Mouse (Mus musculus) midbrain, embryonic 11.5 days (tissue): ENCODE measurements around the gene Coro1a. TPM values are rescaled to one million over a fixed set of nuclear protein-coding genes. Genes with fewer than 3 reads are reported as not detected.
"Not testable (repeated sequence)": the region's sequence is repeated elsewhere in the genome, so short reads cannot be mapped to it uniquely, and the experiment has no call there.

Experiments
- ATAC-seq: fragments of 200-750 bp; cut with Nextera tagmentation; 2 replicates; pipeline ENCODE4 v1.8.0; 2017; ENCODE audit warnings: moderate TSS enrichment, moderate library complexity; ENCODE audit not compliant: low FRiP score
- DNase-seq: peaks from one replicate; pipeline ENCODE4 v3.0.0; 2015; ENCODE audit warnings: low spot score; ENCODE audit errors: missing footprints
- H3K27ac ChIP-seq: fragments of 300-500 bp; sonication (generic); 2 replicates; pipeline ENCODE4 v1.5.1; 2014; ENCODE audit warnings: low read depth, low read length
- H3K27me3 ChIP-seq: fragments of 300-500 bp; sonication (generic); 2 replicates; pipeline ENCODE4 v1.6.1; 2014; ENCODE audit warnings: mild to moderate bottlenecking, low read length, moderate library complexity, mixed read lengths; ENCODE audit not compliant: control insufficient read depth, insufficient read depth
- H3K36me3 ChIP-seq: fragments of 300-500 bp; sonication (generic); 2 replicates; pipeline ENCODE4 v1.6.1; 2014; ENCODE audit warnings: mild to moderate bottlenecking, low read length, moderate library complexity, mixed read lengths; ENCODE audit not compliant: control insufficient read depth, insufficient read depth
- H3K4me1 ChIP-seq: fragments of 300-500 bp; sonication (generic); 2 replicates; pipeline ENCODE4 v1.6.1; 2014; ENCODE audit warnings: low read length; ENCODE audit not compliant: control insufficient read depth, insufficient read depth
- H3K4me2 ChIP-seq: fragments of 300-500 bp; sonication (generic); 2 replicates; pipeline ENCODE4 v1.6.1; 2014; ENCODE audit warnings: mild to moderate bottlenecking, moderate library complexity
- H3K4me3 ChIP-seq: fragments of 300-500 bp; sonication (generic); 2 replicates; pipeline ENCODE4 v1.5.1; 2014; ENCODE audit warnings: low read depth, low read length
- H3K9ac ChIP-seq: fragments of 300-500 bp; sonication (generic); 2 replicates; pipeline ENCODE4 v1.6.1; 2014; ENCODE audit warnings: low read length
- H3K9me3 ChIP-seq: fragments of 300-500 bp; sonication (generic); 2 replicates; pipeline ENCODE4 v1.6.1; 2016; ENCODE audit warnings: low read length; ENCODE audit not compliant: control insufficient read depth
- WGBS: fragments of 180-500 bp; shearing (Covaris S2); extraction: QIAGEN DNeasy Blood & Tissue Kit; methylation state at CpG from one replicate; pipeline ENCODE4 v1.1.7; 2014; 5-methylcytosine and 5-hydroxymethylcytosine counted together
- polyA plus RNA-seq: library from polyadenylated mRNA; unstranded; fragments of >200 nt; fragmentation: Nextera tagmentation; extraction: Ambion mirVana; gene quantifications from 2 replicates; pipeline ENCODE4 v1.2.1, GENCODE M21; 2014

The Coro1a gene
- polyA plus RNA-seq, 1 experiment from 2014 or later, result 46.2 TPM

DNA sequence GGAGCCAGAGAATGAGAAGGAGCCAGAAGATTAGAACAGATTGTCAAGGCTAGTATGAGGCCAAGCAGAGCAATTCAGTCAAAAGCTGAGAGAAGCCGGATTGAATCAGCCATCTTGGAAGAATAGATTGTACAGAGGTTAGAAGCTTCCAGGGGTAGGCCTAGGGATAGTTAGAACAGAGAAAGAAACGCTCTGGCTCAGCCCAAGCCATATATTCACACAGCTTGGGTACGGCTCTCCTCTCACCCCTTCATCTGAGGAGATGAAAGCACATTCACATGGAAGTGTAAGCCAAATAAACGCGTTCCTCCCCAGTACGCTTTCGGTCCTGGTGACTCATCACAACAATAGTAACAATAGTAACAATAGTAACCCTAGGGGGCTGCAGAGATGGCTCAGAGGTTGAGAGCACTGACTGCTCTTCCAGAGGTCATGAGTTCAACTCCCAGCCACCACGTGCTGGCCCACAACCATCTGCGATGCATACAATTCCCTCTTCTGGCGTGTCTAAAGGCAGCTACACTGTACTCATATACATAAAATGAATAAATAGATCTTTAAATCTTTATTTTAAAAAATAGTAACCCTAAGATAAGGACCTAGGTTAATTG lies 13.0 kb downstream of the Coro1a start:
- Histone ChIP-seq H3K27ac (no peak overlapping the region), H3K4me2 (peak overlapping the region; percentile 55), H3K9ac (peak overlapping the region; percentile 67; the same call in 1 of the 2 replicates), H3K36me3 (peaks cover 7% of the 10 kb centered on the region; the same call in 1 of the 2 replicates), H3K4me1 (peaks cover 12% of the 10 kb centered on the region), H3K4me3 (peak overlapping the region; percentile 81), H3K27me3 (no peaks in the 10 kb centered on the region), H3K9me3 (no peaks in the 10 kb centered on the region)
- WGBS, result 30% methylated on average over 10 of the region's 10 CpGs
- no peak for ATAC-seq
- DNase-seq, result no peak

DNA sequence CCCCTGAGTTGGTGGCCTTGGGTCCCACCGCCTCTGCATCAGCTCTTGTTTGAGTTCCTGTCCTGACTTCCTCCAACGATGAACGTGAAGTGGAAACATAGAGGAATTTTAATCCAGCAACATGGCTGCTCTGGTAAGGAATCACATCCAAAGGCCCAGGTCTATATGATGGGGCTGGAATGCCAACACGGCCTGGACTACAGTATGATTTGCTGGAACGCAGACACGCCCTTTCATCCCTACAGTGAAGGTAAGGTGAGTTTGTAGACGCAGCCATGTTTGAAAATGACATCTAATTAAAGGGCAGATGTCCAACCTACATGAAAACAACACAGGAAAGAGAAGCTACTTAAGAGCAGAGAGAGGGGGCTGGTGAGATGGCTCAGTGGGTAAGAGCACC lies 13.8 kb downstream of the Coro1a start:
- Histone ChIP-seq H3K27me3 (no peaks in the 10 kb centered on the region), H3K36me3 (peaks cover 7% of the 10 kb centered on the region; the same call in 1 of the 2 replicates), H3K4me1 (peaks cover 12% of the 10 kb centered on the region), H3K9me3 (no peaks in the 10 kb centered on the region), H3K9ac (no peak overlapping the region), H3K4me2 (no peak overlapping the region), H3K27ac (no peak overlapping the region), H3K4me3 (no peak overlapping the region)
- DNase-seq, result no peak
- ATAC-seq, result no peak
- WGBS, result 91% methylated on average over 7 of the region's 7 CpGs

DNA sequence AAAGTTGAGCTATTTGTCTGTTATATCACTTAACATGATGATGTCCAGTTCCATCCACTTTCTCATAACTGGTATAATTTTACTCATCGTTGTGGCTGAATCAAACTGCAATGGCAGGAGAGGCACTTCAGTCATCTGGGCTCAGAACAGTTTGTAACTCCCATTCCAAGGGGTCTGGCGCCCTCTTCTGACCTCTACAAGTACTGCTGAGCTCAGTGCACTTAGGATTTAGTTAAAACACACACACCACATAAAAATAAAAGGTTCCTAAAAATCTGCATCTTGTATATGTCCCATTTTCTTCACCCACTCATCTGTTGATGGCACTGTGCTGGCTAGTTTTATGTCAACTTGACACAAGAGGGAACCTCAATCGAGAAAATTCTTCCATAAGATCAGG lies 14.3 kb downstream of the Coro1a start:
- H3K9ac ChIP-seq, result no peak overlapping the region
- 39% methylated on average over 3 of the region's 3 CpGs for whole genome bisulfite sequencing
- H3K4me3 ChIP-seq, result no peak overlapping the region
- no peaks in the 10 kb centered on the region for H3K9me3 ChIP-seq
- peaks cover 12% of the 10 kb centered on the region for H3K4me1 ChIP-seq
- no peak overlapping the region for H3K27ac ChIP-seq
- no peak for ATAC-seq
- no peak overlapping the region for H3K4me2 ChIP-seq
- peaks cover 7% of the 10 kb centered on the region; the same call in 1 of the 2 replicates for H3K36me3 ChIP-seq
- H3K27me3 ChIP-seq, result no peaks in the 10 kb centered on the region
- DNase-seq, result peak; percentile 95

GRCm38 (mm10) chr7:126692426-126692825 lies 15.2 kb downstream of the Coro1a start:
- no peaks in the 10 kb centered on the region for H3K27me3 ChIP-seq
- H3K9me3 ChIP-seq, result no peaks in the 10 kb centered on the region
- DNase-seq (no peak), ATAC-seq (no peak)
- no peak overlapping the region for H3K4me3 ChIP-seq
- H3K4me2 ChIP-seq, result no peak overlapping the region
- peaks cover 7% of the 10 kb centered on the region; the same call in 1 of the 2 replicates for H3K36me3 ChIP-seq
- H3K9ac ChIP-seq, result no peak overlapping the region
- 96% methylated on average over 26 of the region's 26 CpGs for WGBS
- H3K4me1 ChIP-seq, result peaks cover 12% of the 10 kb centered on the region
- no peak overlapping the region for H3K27ac ChIP-seq

GRCm38 (mm10) chr7:126691676-126692075 lies 15.9 kb downstream of the Coro1a start:
- Histone ChIP-seq H3K9ac (no peak overlapping the region), H3K27ac (no peak overlapping the region), H3K36me3 (peaks cover 7% of the 10 kb centered on the region; the same call in 1 of the 2 replicates), H3K4me3 (no peak overlapping the region), H3K4me2 (no peak overlapping the region), H3K27me3 (no peaks in the 10 kb centered on the region), H3K4me1 (peaks cover 7% of the 10 kb centered on the region), H3K9me3 (no peaks in the 10 kb centered on the region)
- DNase-seq, result no peak
- WGBS, result 77% methylated on average over 5 of the region's 5 CpGs
- no peak for ATAC-seq

- Histone ChIP-seq H3K4me2 (no peak overlapping the region), H3K9ac (no peak overlapping the region), H3K4me1 (peaks cover 3% of the 10 kb centered on the region), H3K36me3 (peaks cover 7% of the 10 kb centered on the region; the same call in 1 of the 2 replicates), H3K27me3 (no peaks in the 10 kb centered on the region), H3K9me3 (no peaks in the 10 kb centered on the region), H3K4me3 (no peak overlapping the region), H3K27ac (no peak overlapping the region)
- DNase-seq, result no peak
- no peak for ATAC-seq
- WGBS, result 97% methylated on average over 3 of the region's 3 CpGs
Observed at GRCm38 (mm10) chr7:126690737-126691136, 16.9 kb downstream of the Coro1a start.

DNA sequence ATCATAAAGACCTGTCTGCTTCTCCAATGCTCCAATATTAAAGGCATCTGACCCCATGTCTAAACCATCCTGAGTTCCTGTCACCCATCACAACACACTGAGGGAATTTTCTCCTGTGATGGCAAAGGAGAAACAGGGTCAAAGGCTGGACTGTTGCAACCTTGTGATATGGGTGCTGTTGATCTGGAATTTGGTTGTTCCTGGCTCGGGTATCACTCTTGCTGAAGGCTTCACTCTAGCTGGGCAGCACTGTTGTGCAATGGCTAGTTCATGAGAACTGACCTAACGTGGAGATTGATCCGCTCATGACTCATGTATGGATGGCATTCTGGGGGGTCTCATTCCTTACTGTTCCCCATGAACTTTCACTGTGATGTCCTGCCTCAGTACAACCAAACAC lies 18.6 kb downstream of the Coro1a start:
- no peaks in the 10 kb centered on the region for H3K4me1 ChIP-seq
- peaks cover 7% of the 10 kb centered on the region; the same call in 1 of the 2 replicates for H3K36me3 ChIP-seq
- no peaks in the 10 kb centered on the region for H3K27me3 ChIP-seq
- no peak overlapping the region for H3K9ac ChIP-seq
- ATAC-seq, result no peak
- no peak overlapping the region for H3K4me3 ChIP-seq
- H3K27ac ChIP-seq, result no peak overlapping the region
- no peaks in the 10 kb centered on the region for H3K9me3 ChIP-seq
- 93% methylated on average over 3 of the region's 3 CpGs for WGBS
- no peak for DNase-seq
- no peak overlapping the region for H3K4me2 ChIP-seq

DNA sequence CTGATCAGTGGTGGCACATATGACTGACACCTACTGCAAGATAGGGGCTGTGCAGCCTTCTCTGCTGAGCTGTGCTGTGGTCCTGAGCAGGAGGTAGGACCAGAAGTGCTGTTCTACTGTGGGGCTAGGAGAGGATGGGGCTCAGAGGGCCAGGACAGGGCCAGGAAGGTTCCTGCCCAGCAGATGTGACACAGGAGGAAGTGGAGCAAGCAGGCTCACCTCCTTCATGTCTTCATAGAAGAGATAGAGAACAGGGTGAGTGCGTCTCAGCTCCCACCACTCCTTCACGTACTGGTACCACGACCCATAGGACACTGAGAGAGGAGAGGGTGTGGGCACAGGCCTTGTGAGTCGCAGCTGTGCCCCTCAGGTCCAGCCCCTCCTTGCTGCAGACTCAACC lies 19.4 kb downstream of the Coro1a start:
- H3K27ac ChIP-seq, ATAC-seq, H3K9me3 ChIP-seq, H3K4me1 ChIP-seq, H3K9ac ChIP-seq, H3K36me3 ChIP-seq, H3K4me3 ChIP-seq, H3K27me3 ChIP-seq, DNase-seq, H3K4me2 ChIP-seq: not testable (repeated sequence)
- 79% methylated on average over 4 of the region's 4 CpGs for WGBS

- Histone ChIP-seq H3K36me3 (no peaks in the 10 kb centered on the region), H3K27ac (no peak overlapping the region), H3K27me3 (no peaks in the 10 kb centered on the region), H3K4me1 (no peaks in the 10 kb centered on the region), H3K4me3 (no peak overlapping the region), H3K4me2 (no peak overlapping the region), H3K9ac (no peak overlapping the region), H3K9me3 (no peaks in the 10 kb centered on the region)
- ATAC-seq, result no peak
- DNase-seq, result no peak
- WGBS, result 95% methylated on average over 5 of the region's 5 CpGs
Observed at GRCm38 (mm10) chr7:126681221-126681620, 26.4 kb downstream of the Coro1a start.
